Mouse (Mus musculus) embryonic facial prominence, embryonic 15.5 days (tissue): ENCODE measurements around the gene Tubb1. TPM values are rescaled to one million over a fixed set of nuclear protein-coding genes. Genes with fewer than 3 reads are reported as not detected.
A peak's percentile ranks its signal among the peaks of the same experiment; 100 is the strongest.

Experiments used
- ATAC-seq: fragments of 200-750 bp; cut with Nextera tagmentation; 2 replicates; pipeline ENCODE4 v1.8.0; 2017; ENCODE audit warnings: low read depth, moderate TSS enrichment; ENCODE audit not compliant: insufficient number of reproducible peaks, low FRiP score, low TSS enrichment
- H3K27ac ChIP-seq: fragments of 300-500 bp; sonication (generic); replicated peaks from 2 replicates; pipeline ENCODE4 v1.5.1; 2015; ENCODE audit warnings: mild to moderate bottlenecking, inconsistent platforms
- H3K27me3 ChIP-seq: fragments of 300-500 bp; sonication (generic); 2 replicates; pipeline ENCODE4 v1.6.1; 2015; ENCODE audit warnings: inconsistent platforms
- H3K36me3 ChIP-seq: fragments of 300-500 bp; sonication (generic); 2 replicates; pipeline ENCODE4 v1.6.1; 2015; ENCODE audit warnings: mild to moderate bottlenecking, inconsistent platforms
- H3K4me1 ChIP-seq: fragments of 300-500 bp; sonication (generic); 2 replicates; pipeline ENCODE4 v1.6.1; 2015; ENCODE audit warnings: inconsistent platforms
- H3K4me2 ChIP-seq: fragments of 300-500 bp; sonication (generic); replicated peaks from 2 replicates; pipeline ENCODE4 v1.6.1; 2015; ENCODE audit warnings: mild to moderate bottlenecking, inconsistent platforms
- H3K4me3 ChIP-seq: fragments of 300-500 bp; sonication (generic); replicated peaks from 2 replicates; pipeline ENCODE4 v1.5.1; 2015; ENCODE audit warnings: mild to moderate bottlenecking, inconsistent platforms
- H3K9ac ChIP-seq: fragments of 300-500 bp; sonication (generic); 2 replicates; pipeline ENCODE4 v1.6.1; 2015; ENCODE audit warnings: inconsistent platforms
- H3K9me3 ChIP-seq: fragments of 300-500 bp; sonication (generic); replicated peaks from 2 replicates; pipeline ENCODE4 v1.6.1; 2016; ENCODE audit warnings: inconsistent platforms
- WGBS: fragments of 180-500 bp; shearing (Covaris S2); methylation state at CpG from one replicate; pipeline ENCODE4 v1.1.7; 2015; 5-methylcytosine and 5-hydroxymethylcytosine counted together
- polyA plus RNA-seq: library from polyadenylated mRNA; unstranded; fragments of >200 nt; fragmentation: Nextera tagmentation; extraction: Ambion mirVana; gene quantifications from 2 replicates; pipeline ENCODE4 v1.2.1, GENCODE M21; 2015

Gene Tubb1
- polyA plus RNA-seq, 1 experiment from 2014 or later: 0.83 TPM

- WGBS: 82% methylated on average over 7 of the region's 7 CpGs
- Histone ChIP-seq H3K27ac (no peak overlapping the region), H3K9me3 (no peaks in the 10 kb centered on the region), H3K27me3 (no peaks in the 10 kb centered on the region), H3K4me3 (no peak overlapping the region), H3K4me2 (no peak overlapping the region), H3K36me3 (no peaks in the 10 kb centered on the region), H3K4me1 (peaks cover 21% of the 10 kb centered on the region), H3K9ac (no peak overlapping the region)
- ATAC-seq: no peak
Measured at GRCm38 (mm10) chr2:174444359-174444758, 6.1 kb upstream of the Tubb1 start.

GRCm38 (mm10) chr2:174445018-174445417 lies 5.5 kb upstream of the Tubb1 start:
- Histone ChIP-seq H3K9me3 (no peaks in the 10 kb centered on the region), H3K9ac (no peak overlapping the region), H3K4me3 (no peak overlapping the region), H3K4me2 (no peak overlapping the region), H3K27me3 (no peaks in the 10 kb centered on the region), H3K27ac (no peak overlapping the region), H3K36me3 (no peaks in the 10 kb centered on the region), H3K4me1 (peaks cover 18% of the 10 kb centered on the region)
- WGBS: 78% methylated on average over 6 of the region's 6 CpGs
- no peak for ATAC-seq

- H3K27ac ChIP-seq: peak overlapping the region; percentile 22; the same call in 1 of the 2 replicates
- H3K27me3 ChIP-seq: no peaks in the 10 kb centered on the region
- H3K4me3 ChIP-seq: no peak overlapping the region
- 0 out of 2 replicates have a peak, but pooled peaks have one; percentile 15 for ATAC-seq
- peaks cover 18% of the 10 kb centered on the region for H3K4me1 ChIP-seq
- H3K9ac ChIP-seq: no peak overlapping the region
- no peak overlapping the region for H3K4me2 ChIP-seq
- H3K36me3 ChIP-seq: no peaks in the 10 kb centered on the region
- WGBS: 46% methylated on average over 7 of the region's 7 CpGs
- H3K9me3 ChIP-seq: no peaks in the 10 kb centered on the region
Measured at GRCm38 (mm10) chr2:174446492-174446891, 4.0 kb upstream of the Tubb1 start.

- H3K36me3 ChIP-seq: no peaks in the 10 kb centered on the region
- H3K27ac ChIP-seq: peak overlapping the region; percentile 22; the same call in 1 of the 2 replicates
- no peak overlapping the region for H3K9ac ChIP-seq
- no peaks in the 10 kb centered on the region for H3K9me3 ChIP-seq
- no peak for ATAC-seq
- no peak overlapping the region for H3K4me2 ChIP-seq
- 42% methylated on average over 8 of the region's 8 CpGs for WGBS
- H3K4me1 ChIP-seq: peaks cover 18% of the 10 kb centered on the region
- H3K27me3 ChIP-seq: no peaks in the 10 kb centered on the region
- H3K4me3 ChIP-seq: no peak overlapping the region
Measured at GRCm38 (mm10) chr2:174446905-174447304, 3.6 kb upstream of the Tubb1 start.

GRCm38 (mm10) chr2:174448405-174448804 lies 2.1 kb upstream of the Tubb1 start:
- Histone ChIP-seq H3K4me3 (no peak overlapping the region), H3K27ac (no peak overlapping the region), H3K4me1 (peaks cover 7% of the 10 kb centered on the region), H3K36me3 (no peaks in the 10 kb centered on the region), H3K4me2 (no peak overlapping the region), H3K27me3 (no peaks in the 10 kb centered on the region), H3K9ac (no peak overlapping the region), H3K9me3 (no peaks in the 10 kb centered on the region)
- WGBS: 90% methylated on average over 4 of the region's 4 CpGs
- no peak for ATAC-seq

- Histone ChIP-seq H3K27me3 (no peaks in the 10 kb centered on the region), H3K27ac (no peak overlapping the region), H3K9ac (no peak overlapping the region), H3K4me2 (no peak overlapping the region), H3K4me1 (no peaks in the 10 kb centered on the region), H3K4me3 (no peak overlapping the region), H3K36me3 (no peaks in the 10 kb centered on the region), H3K9me3 (no peaks in the 10 kb centered on the region)
- ATAC-seq: no peak
- WGBS: 74% methylated on average over 7 of the region's 7 CpGs
Measured at GRCm38 (mm10) chr2:174453681-174454080, 3.2 kb downstream of the Tubb1 start.

GRCm38 (mm10) chr2:174459365-174459764 lies 8.9 kb downstream of the Tubb1 start:
- no peak for ATAC-seq
- H3K4me1 ChIP-seq: peaks cover 8% of the 10 kb centered on the region; the same call in 1 of the 2 replicates
- WGBS: 73% methylated on average over 2 of the region's 2 CpGs

GRCm38 (mm10) chr2:174463370-174463769 lies 12.9 kb downstream of the Tubb1 start:
- ATAC-seq: 0 out of 2 replicates have a peak, but pooled peaks have one; percentile 6
- Histone ChIP-seq H3K9me3 (no peaks in the 10 kb centered on the region), H3K4me2 (peak overlapping the region; percentile 92), H3K4me3 (peak overlapping the region; percentile 92), H3K27me3 (no peaks in the 10 kb centered on the region), H3K4me1 (peaks cover 8% of the 10 kb centered on the region; the same call in 1 of the 2 replicates), H3K36me3 (peaks cover 48% of the 10 kb centered on the region), H3K27ac (peak overlapping the region; percentile 76; the same call in 1 of the 2 replicates), H3K9ac (peak overlapping the region; percentile 83)
- WGBS: 34% methylated on average over 10 of the region's 10 CpGs

More at GRCm38 (mm10) chr2:174459365-174459764, 8.9 kb downstream of the Tubb1 start:
- no peaks in the 10 kb centered on the region for H3K27me3 ChIP-seq
- H3K4me2 ChIP-seq: no peak overlapping the region
- H3K9me3 ChIP-seq: no peaks in the 10 kb centered on the region
- H3K9ac ChIP-seq: no peak overlapping the region
- peaks cover 33% of the 10 kb centered on the region for H3K36me3 ChIP-seq
- no peak overlapping the region for H3K27ac ChIP-seq
- no peak overlapping the region for H3K4me3 ChIP-seq

GRCm38 (mm10) chr2:174463789-174464523 lies 13.5 kb downstream of the Tubb1 start, which contains the start of gene Atp5e:
Gene Atp5e (minus strand): TSS chr2:174464105.
- Histone ChIP-seq H3K9me3 (no peaks in the 10 kb centered on the region), H3K4me1 (peaks cover 8% of the 10 kb centered on the region; the same call in 1 of the 2 replicates), H3K4me2 (peak within 1 kb of the TSS; percentile 92), H3K4me3 (peak within 1 kb of the TSS; percentile 92), H3K9ac (peak within 1 kb of the TSS; percentile 83), H3K36me3 (peaks cover 53% of the 10 kb centered on the region), H3K27me3 (no peaks in the 10 kb centered on the region), H3K27ac (peak within 1 kb of the TSS; percentile 76; the same call in 1 of the 2 replicates)
- 2% methylated on average over 48 of the region's 48 CpGs for WGBS
- peak; percentile 97 for ATAC-seq

- H3K36me3 ChIP-seq: peaks cover 27% of the 10 kb centered on the region
- peaks cover 14% of the 10 kb centered on the region for H3K4me1 ChIP-seq
- no peak overlapping the region for H3K4me2 ChIP-seq
- ATAC-seq: no peak
- H3K27ac ChIP-seq: no peak overlapping the region
- H3K9me3 ChIP-seq: no peaks in the 10 kb centered on the region
- H3K9ac ChIP-seq: no peak overlapping the region
- WGBS: 85% methylated on average over 4 of the region's 4 CpGs
- no peak overlapping the region for H3K4me3 ChIP-seq
- no peaks in the 10 kb centered on the region for H3K27me3 ChIP-seq
Measured at GRCm38 (mm10) chr2:174470333-174470732, 19.8 kb downstream of the Tubb1 start.

- Histone ChIP-seq H3K27ac (no peak overlapping the region), H3K27me3 (no peaks in the 10 kb centered on the region), H3K4me3 (no peak overlapping the region), H3K9ac (no peak overlapping the region), H3K9me3 (no peaks in the 10 kb centered on the region), H3K36me3 (peaks cover 27% of the 10 kb centered on the region), H3K4me2 (0 out of 2 replicates have a peak overlapping the region, but pooled peaks have one; percentile 9), H3K4me1 (peaks cover 14% of the 10 kb centered on the region)
- ATAC-seq: no peak
- WGBS: 91% methylated on average over 7 of the region's 7 CpGs
Measured at GRCm38 (mm10) chr2:174470786-174471405, 20.4 kb downstream of the Tubb1 start.
